Mouse (Mus musculus): ENCODE data around the gene Shank1. TPM values are rescaled to one million over a fixed set of nuclear protein-coding genes. Genes with fewer than 3 reads are reported as not detected.
A peak's percentile ranks its signal among the peaks of the same experiment; 100 is the strongest.
"Not testable (repeated sequence)": the region's sequence is repeated elsewhere in the genome, so short reads cannot be mapped to it uniquely, and the experiment has no call there.

Shank1 gene
- polyA plus RNA-seq, 1 experiment from 2014 or later, result 0.02 TPM

DNA sequence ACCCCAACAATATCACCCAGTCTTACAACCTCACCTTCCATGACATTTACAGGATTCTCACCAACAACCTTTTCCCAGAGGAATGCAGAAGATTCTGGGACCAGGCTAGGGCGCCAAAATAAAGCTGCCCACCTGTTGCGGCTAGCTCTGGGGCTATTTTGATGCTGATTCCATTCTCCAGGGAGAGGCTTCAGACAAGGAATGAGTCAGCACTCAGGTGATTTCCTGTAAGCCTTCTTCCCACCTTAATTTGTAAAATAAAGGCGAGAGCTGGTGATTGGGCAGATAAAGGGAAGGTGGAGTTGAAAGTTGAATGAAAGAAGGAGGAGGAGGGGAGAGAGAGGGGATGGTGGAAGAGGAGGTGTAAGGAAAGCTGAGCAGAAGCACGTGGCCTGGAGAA, 18.6 kb upstream of the Shank1 start:
- Histone ChIP-seq H3K36me3 (ENCODE audit: control insufficient read depth, insufficient read depth) (no peaks in the 10 kb centered on the region), H3K4me2 (ENCODE audit: low read depth, low read length) (no peak overlapping the region), H3K27ac (ENCODE audit: low read length) (no peak overlapping the region), H3K9me3 (replicated peaks; ENCODE audit: control insufficient read depth, low read length) (no peaks in the 10 kb centered on the region), H3K4me1 (ENCODE audit: control insufficient read depth, low read depth, low read length) (no peaks in the 10 kb centered on the region), H3K4me3 (ENCODE audit: low read depth, low read length) (no peak overlapping the region), H3K9ac (ENCODE audit: low read depth, low read length) (no peak overlapping the region), H3K27me3 (ENCODE audit: control insufficient read depth, insufficient read depth, low read depth, low read length) (no peaks in the 10 kb centered on the region)
- ATAC-seq (ENCODE audit: low read depth), result no peak
- WGBS (ENCODE audit: insufficient replicate concordance), result 30% methylated on average over 4 of the region's 4 CpGs

DNA sequence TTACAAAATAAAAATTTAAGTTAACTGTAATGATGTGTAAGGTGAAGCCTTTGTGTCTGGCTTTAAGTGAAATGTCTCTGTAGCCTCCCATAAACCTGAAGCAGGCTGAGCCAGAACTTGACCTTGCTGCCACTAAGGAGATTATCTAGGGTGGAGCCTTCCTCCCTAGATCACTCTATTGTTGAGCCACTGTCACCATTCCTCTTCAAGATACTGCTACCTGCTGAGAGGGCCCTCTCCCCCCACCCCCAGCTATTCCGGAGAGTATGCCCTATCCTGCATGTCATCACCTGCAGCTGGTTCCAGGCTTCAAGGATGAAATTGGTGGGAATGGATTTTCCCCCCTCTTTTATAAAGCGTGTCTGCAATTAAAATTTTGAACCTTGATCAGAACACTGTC, 12.6 kb upstream of the Shank1 start:
- H3K27me3 ChIP-seq (ENCODE audit: control insufficient read depth, insufficient read depth, low read depth, low read length); H3K36me3 ChIP-seq (ENCODE audit: control insufficient read depth, insufficient read depth); H3K9ac ChIP-seq (ENCODE audit: low read depth, low read length); H3K27ac ChIP-seq (ENCODE audit: low read length); H3K4me1 ChIP-seq (ENCODE audit: control insufficient read depth, low read depth, low read length); H3K4me2 ChIP-seq (ENCODE audit: low read depth, low read length); H3K9me3 ChIP-seq (replicated peaks; ENCODE audit: control insufficient read depth, low read length); ATAC-seq (ENCODE audit: low read depth); H3K4me3 ChIP-seq (ENCODE audit: low read depth, low read length): not testable (repeated sequence)
- 49% methylated on average over 2 of the region's 2 CpGs for WGBS (ENCODE audit: insufficient replicate concordance)

DNA sequence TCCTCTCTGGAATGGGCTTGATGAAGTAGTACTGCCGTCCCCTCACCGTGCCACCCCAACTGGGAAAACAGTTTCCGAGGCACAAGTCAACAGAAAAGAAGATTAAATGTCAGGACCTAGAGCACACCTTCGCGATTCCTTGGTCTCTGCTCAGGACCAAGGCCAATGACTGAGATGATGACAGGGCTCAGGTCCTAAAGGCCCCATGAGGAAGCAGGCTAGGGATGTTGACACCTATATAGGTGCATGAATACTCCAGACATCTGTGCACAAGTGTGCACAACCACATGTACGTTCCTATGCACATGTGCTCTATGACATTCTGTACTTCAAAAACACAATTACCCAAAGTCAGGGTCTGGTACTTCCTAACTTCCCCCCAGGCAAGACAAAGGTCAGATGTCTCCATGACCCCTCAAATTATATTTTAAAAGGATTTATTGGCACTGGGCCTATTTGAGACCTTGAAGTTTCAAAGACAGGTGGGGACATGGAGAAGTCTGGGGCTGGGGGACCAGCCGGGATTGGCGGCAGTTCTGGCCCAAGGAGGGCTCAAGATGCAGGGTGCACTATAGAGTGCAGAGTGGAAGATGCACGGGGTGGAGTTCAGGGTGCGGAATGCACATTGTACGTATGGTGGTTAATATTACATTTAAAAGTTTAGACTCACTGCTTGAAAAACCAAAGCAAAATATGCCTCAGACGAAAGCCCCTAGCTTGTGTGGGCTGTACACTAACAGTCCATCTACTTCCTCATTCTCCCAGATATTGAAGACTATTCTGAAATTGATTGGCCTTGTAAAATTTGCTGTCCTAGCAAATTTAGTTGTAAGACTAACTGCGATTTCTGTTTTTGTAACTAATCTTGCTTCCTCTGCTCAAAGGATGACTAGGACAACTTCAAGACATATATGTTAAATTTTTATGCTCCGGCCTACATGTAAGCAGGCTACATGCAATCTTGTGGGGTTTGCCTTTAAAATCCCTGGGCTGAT, 6.4 kb upstream of the Shank1 start:
- Histone ChIP-seq H3K9ac (ENCODE audit: low read depth, low read length) (peak overlapping the region; percentile 75; the same call in 1 of the 2 replicates), H3K4me3 (ENCODE audit: low read depth, low read length) (peak overlapping the region; percentile 68), H3K4me1 (ENCODE audit: control insufficient read depth, low read depth, low read length) (peaks cover 11% of the 10 kb centered on the region), H3K4me2 (ENCODE audit: low read depth, low read length) (peak overlapping the region; percentile 78), H3K27me3 (ENCODE audit: control insufficient read depth, insufficient read depth, low read depth, low read length) (peaks cover 5% of the 10 kb centered on the region), H3K27ac (ENCODE audit: low read length) (no peak overlapping the region), H3K36me3 (ENCODE audit: control insufficient read depth, insufficient read depth) (no peaks in the 10 kb centered on the region), H3K9me3 (replicated peaks; ENCODE audit: control insufficient read depth, low read length) (no peaks in the 10 kb centered on the region)
- 67% methylated on average over 14 of the region's 14 CpGs for whole genome bisulfite sequencing (ENCODE audit: insufficient replicate concordance)
- no peak for ATAC-seq (ENCODE audit: low read depth)

DNA sequence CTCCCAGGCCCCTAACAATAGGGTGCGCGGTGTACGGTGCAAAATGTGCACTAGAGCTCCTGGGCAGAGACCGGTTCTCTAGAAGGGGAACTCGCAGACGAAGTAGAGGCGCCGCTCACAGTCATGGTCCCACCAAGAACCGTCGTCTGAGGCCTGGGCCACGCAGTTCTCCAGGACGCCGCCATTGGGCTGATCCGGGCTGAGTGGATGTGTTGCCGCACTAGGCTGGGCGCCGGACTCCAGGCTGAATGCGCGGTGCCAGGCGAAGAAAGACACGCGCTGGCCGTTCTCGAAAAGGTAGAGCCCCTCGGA, 5.6 kb upstream of the Shank1 start:
- Histone ChIP-seq H3K27me3 (ENCODE audit: control insufficient read depth, insufficient read depth, low read depth, low read length) (peaks cover 13% of the 10 kb centered on the region), H3K4me3 (ENCODE audit: low read depth, low read length) (peak overlapping the region; percentile 68), H3K27ac (ENCODE audit: low read length) (peak overlapping the region; percentile 61), H3K9ac (ENCODE audit: low read depth, low read length) (peak overlapping the region; percentile 75), H3K36me3 (ENCODE audit: control insufficient read depth, insufficient read depth) (no peaks in the 10 kb centered on the region), H3K9me3 (replicated peaks; ENCODE audit: control insufficient read depth, low read length) (no peaks in the 10 kb centered on the region), H3K4me2 (ENCODE audit: low read depth, low read length) (peak overlapping the region; percentile 78), H3K4me1 (ENCODE audit: control insufficient read depth, low read depth, low read length) (peaks cover 11% of the 10 kb centered on the region)
- ATAC-seq (ENCODE audit: low read depth), result no peak; the same call in 1 of the 2 replicates
- WGBS (ENCODE audit: insufficient replicate concordance), result under 1% methylated on average over 25 of the region's 25 CpGs

DNA sequence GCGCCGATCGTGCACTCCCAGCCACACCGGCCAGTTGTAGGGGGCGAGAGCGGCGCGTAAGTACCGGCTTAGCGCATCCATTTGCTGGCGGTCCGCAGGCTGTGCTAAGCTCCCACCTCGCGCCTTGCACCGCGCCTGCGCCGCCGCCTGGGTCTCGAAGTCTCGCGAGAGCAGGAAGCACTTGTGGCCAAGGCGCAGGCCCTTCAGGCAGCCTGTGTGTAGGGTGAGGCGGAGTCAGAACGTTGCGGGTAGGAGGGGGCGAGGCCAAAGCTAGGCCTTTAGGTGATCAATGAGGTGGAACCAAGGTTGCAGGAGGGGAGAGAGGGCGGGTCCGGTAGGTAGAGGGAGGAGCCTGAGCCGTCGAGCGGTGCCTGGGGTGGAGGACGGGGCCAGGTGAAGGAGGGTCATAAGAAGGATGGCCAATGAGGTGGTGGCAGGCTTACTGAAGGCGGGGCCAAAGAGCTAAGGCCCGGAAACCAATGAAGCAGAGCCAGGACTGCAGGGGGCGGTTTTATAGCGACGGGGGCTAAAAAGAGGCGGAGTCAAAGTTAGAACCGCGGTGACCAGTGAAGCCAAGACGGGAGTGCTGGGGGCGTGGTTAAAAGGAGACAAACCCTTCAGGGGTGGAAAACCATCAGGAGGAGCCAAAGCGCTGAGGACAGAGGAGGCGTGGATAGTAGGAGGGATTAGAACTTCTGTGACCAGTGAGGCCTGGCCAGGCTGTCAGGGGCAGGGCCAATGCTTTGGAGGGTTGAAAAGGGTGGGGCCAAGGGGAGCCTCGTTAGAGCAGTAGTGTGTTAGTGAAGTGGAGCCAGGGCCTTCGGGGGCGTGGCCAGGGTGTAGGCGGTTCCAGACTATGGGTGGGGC, 5.0 kb upstream of the Shank1 start:
- Histone ChIP-seq H3K27ac (ENCODE audit: low read length) (peak overlapping the region; percentile 61), H3K27me3 (ENCODE audit: control insufficient read depth, insufficient read depth, low read depth, low read length) (peaks cover 19% of the 10 kb centered on the region), H3K36me3 (ENCODE audit: control insufficient read depth, insufficient read depth) (no peaks in the 10 kb centered on the region), H3K4me2 (ENCODE audit: low read depth, low read length) (peak overlapping the region; percentile 78), H3K4me3 (ENCODE audit: low read depth, low read length) (peak overlapping the region; percentile 68), H3K9me3 (replicated peaks; ENCODE audit: control insufficient read depth, low read length) (no peaks in the 10 kb centered on the region), H3K9ac (ENCODE audit: low read depth, low read length) (peak overlapping the region; percentile 75), H3K4me1 (ENCODE audit: control insufficient read depth, low read depth, low read length) (peaks cover 11% of the 10 kb centered on the region)
- WGBS (ENCODE audit: insufficient replicate concordance), result under 1% methylated on average over 49 of the region's 49 CpGs
- peak; percentile 91 for ATAC-seq (ENCODE audit: low read depth)

DNA sequence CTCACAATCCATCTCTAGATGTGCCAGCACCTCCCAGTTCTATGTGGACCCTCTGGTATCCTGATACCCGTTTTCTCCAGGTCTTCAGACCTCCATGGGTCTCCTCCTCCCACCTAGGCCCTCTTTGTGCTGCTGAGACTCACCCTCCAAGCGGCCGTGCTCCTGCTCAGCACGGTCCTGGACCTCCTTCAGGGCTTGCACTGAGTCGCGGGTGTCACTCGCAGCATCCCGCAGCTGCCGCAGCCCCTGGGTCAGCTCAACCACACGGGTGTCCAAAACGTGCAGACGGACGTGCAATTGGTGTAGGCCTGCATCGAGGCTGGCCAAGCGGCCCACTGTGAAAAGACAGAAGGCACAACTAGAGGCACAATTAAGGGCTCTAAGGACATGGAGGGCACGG, 4.4 kb upstream of the Shank1 start:
- Histone ChIP-seq H3K4me1 (ENCODE audit: control insufficient read depth, low read depth, low read length) (peaks cover 11% of the 10 kb centered on the region), H3K4me3 (ENCODE audit: low read depth, low read length) (peak overlapping the region; percentile 8; the same call in 1 of the 2 replicates), H3K9me3 (replicated peaks; ENCODE audit: control insufficient read depth, low read length) (no peaks in the 10 kb centered on the region), H3K27ac (ENCODE audit: low read length) (no peak overlapping the region), H3K9ac (ENCODE audit: low read depth, low read length) (no peak overlapping the region), H3K36me3 (ENCODE audit: control insufficient read depth, insufficient read depth) (no peaks in the 10 kb centered on the region), H3K27me3 (ENCODE audit: control insufficient read depth, insufficient read depth, low read depth, low read length) (peaks cover 26% of the 10 kb centered on the region), H3K4me2 (ENCODE audit: low read depth, low read length) (peak overlapping the region; percentile 78)
- 13% methylated on average over 16 of the region's 16 CpGs for WGBS (ENCODE audit: insufficient replicate concordance)
- no peak for ATAC-seq (ENCODE audit: low read depth)

DNA sequence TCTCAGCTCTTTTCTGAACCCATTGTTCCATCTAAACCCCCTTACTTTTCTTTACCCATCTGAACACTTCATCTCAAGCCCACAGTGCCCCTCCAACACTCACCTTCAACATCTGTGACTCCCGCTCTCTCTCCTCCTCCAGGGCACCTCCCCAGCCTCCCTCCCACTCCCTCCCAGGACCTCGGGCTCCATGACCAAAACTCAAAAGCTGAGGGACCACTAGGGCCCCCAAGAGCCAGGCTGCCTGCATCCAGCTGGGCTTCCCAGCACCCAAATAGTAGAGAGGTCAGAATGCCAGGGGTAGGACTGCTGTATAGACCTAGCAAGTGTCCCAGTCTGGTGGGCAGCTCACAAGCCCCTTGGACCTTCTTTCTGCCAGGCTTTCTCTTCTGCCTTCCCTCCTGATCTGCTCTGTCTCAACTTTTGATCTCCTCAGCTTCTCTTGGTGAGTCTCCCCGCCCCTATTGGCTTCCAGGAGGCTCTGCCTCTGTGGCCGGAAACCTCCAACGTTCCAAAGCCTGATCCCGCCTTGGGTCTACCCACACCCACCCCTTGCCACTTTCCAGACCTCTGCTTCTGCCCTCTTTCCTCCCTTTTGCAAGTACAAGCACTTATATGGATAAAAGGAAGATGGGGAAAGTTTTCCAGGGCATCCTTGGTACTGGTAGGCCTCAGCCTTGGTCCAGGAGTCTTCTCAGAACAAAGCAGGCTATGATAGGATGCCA, 3.4 kb upstream of the Shank1 start, which contains the start of gene Clec11a:
Gene Clec11a, minus strand, starts transcription at position 387 of the 725 bp plus-strand sequence.
- H3K27ac ChIP-seq (ENCODE audit: low read length), result no peak within 1 kb of the TSS

DNA sequence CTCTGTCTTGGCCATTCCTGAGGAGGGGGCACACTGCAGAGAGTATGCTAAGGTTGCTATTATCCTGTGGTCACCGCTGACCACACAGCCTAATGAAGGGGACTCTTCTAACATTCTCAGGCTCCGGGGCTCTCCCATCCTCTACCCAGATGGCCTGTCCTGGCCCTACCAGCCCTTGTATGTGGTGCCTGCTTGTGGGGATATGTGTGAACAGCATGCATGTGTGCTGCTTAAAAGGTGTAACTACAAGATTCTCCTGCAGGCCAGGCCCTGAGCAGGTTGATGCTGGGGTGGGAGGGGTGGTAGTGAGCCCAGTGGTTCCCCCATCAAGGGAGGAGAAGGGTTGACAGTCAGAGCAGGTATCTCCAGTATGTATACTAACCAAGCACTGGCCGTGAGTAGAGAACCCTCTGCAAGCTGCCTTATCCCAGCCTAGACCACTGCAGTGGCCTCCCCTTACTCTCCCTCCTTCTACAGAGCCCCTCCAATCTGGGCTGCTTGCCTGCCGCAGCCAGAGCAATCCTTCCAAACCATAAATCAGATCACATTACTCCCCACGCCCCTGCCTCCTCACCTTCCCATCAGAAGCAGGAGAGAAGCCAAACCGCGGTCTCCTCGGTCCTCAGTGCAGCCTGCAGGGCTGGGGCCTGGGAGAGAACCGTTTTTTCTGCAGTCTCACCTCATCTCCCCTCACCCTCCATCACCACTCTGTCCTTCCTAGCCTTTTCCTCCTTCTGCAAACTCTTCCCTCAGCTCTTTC, 2.6 kb upstream of the Shank1 start:
- peaks cover 11% of the 10 kb centered on the region for H3K4me1 ChIP-seq (ENCODE audit: control insufficient read depth, low read depth, low read length)
- no peak overlapping the region for H3K4me3 ChIP-seq (ENCODE audit: low read depth, low read length)
- H3K36me3 ChIP-seq (ENCODE audit: control insufficient read depth, insufficient read depth), result no peaks in the 10 kb centered on the region
- 42% methylated on average over 9 of the region's 9 CpGs for WGBS (ENCODE audit: insufficient replicate concordance)
- peaks cover 43% of the 10 kb centered on the region for H3K27me3 ChIP-seq (ENCODE audit: control insufficient read depth, insufficient read depth, low read depth, low read length)
- no peak overlapping the region for H3K9ac ChIP-seq (ENCODE audit: low read depth, low read length)
- no peak overlapping the region for H3K4me2 ChIP-seq (ENCODE audit: low read depth, low read length)
- ATAC-seq (ENCODE audit: low read depth), result no peak
- H3K9me3 ChIP-seq (replicated peaks; ENCODE audit: control insufficient read depth, low read length), result no peaks in the 10 kb centered on the region
- no peak overlapping the region for H3K27ac ChIP-seq (ENCODE audit: low read length)

More for the DNA sequence above, 3.4 kb upstream of the Shank1 start, which contains the start of gene Clec11a:
- no peak for ATAC-seq (ENCODE audit: low read depth)
- Histone ChIP-seq H3K4me3 (ENCODE audit: low read depth, low read length) (no peak within 1 kb of the TSS), H3K36me3 (ENCODE audit: control insufficient read depth, insufficient read depth) (no peaks in the 10 kb centered on the region), H3K27me3 (ENCODE audit: control insufficient read depth, insufficient read depth, low read depth, low read length) (peaks cover 36% of the 10 kb centered on the region), H3K9me3 (replicated peaks; ENCODE audit: control insufficient read depth, low read length) (no peaks in the 10 kb centered on the region), H3K9ac (ENCODE audit: low read depth, low read length) (no peak within 1 kb of the TSS), H3K4me1 (ENCODE audit: control insufficient read depth, low read depth, low read length) (peaks cover 11% of the 10 kb centered on the region), H3K4me2 (ENCODE audit: low read depth, low read length) (peak within 1 kb of the TSS; percentile 78)
- 41% methylated on average over 6 of the region's 6 CpGs for WGBS (ENCODE audit: insufficient replicate concordance)

Data from liver, embryonic 16.5 days (tissue).